Mouse (Mus musculus) kidney, adult 2 months (tissue): ENCODE measurements around the gene Banp.

Experiments used
- CTCF ChIP-seq: fragments of 200-500 bp; conservative IDR thresholded peaks from 2 replicates; pipeline ENCODE4 v1.5.1; 2011; ENCODE audit warnings: low read depth, mild to moderate bottlenecking, control low read depth, low read length, moderate library complexity, mixed read lengths; ENCODE audit not compliant: insufficient read depth, insufficient read length
- POLR2A ChIP-seq: fragments of 200-500 bp; IDR thresholded peaks from one replicate; pipeline ENCODE4 v1.6.1; 2011; ENCODE audit warnings: low read depth, low read length, control low read depth

GRCm38 (mm10) chr8:121999211-121999610, 49.7 kb downstream of the Banp start:
- TF ChIP-seq CTCF (no peak), POLR2A (no peak)
